Mouse (Mus musculus) bone marrow, adult 2 months (tissue): ENCODE results near the gene Lipn. TPM values are rescaled to one million over a fixed set of nuclear protein-coding genes. Genes with fewer than 3 reads are reported as not detected.

Experiments
- H3K27ac ChIP-seq: fragments of 200-500 bp; 2 replicates; pipeline ENCODE4 v1.5.1; 2012; ENCODE audit warnings: low read depth, mild to moderate bottlenecking, control low read depth, inconsistent platforms, low read length; ENCODE audit not compliant: control insufficient read depth, poor library complexity, insufficient read depth
- H3K4me1 ChIP-seq: fragments of 200-500 bp; 2 replicates; pipeline ENCODE4 v1.6.1; 2011; ENCODE audit warnings: low read length; ENCODE audit not compliant: control insufficient read depth, insufficient read depth
- H3K4me3 ChIP-seq: fragments of 200-500 bp; replicated peaks from 2 replicates; pipeline ENCODE3; 2011; ENCODE audit warnings: mild to moderate bottlenecking, low read depth, low read length, control low read depth; ENCODE audit not compliant: control insufficient read depth
- CTCF ChIP-seq: fragments of 200-500 bp; IDR thresholded peaks from 2 replicates; pipeline ENCODE4 v1.5.1; 2011; ENCODE audit warnings: low read length, control low read depth; ENCODE audit not compliant: control insufficient read depth, insufficient read depth
- POLR2A ChIP-seq: fragments of 200-500 bp; IDR thresholded peaks from 2 replicates; pipeline ENCODE4 v1.6.1; 2011; ENCODE audit warnings: low read depth, mild to moderate bottlenecking, control low read depth, low read length, borderline replicate concordance; ENCODE audit not compliant: control insufficient read depth
- WGBS: fragments of 180-500 bp; shearing (Covaris S2); methylation state at CpG from one replicate; pipeline ENCODE4 v1.1.7; 2018; 5-methylcytosine and 5-hydroxymethylcytosine counted together
- polyA plus RNA-seq: library from polyadenylated mRNA; stranded (reverse); fragments of >200 nt; gene quantifications from 2 replicates; pipeline ENCODE4 v1.2.4, GENCODE M21; 2011; ENCODE audit warnings: low replicate concordance; ENCODE audit not compliant: missing spikeins, insufficient read depth, insufficient read length

The Lipn gene
- polyA plus RNA-seq, 1 experiment, result not detected

DNA sequence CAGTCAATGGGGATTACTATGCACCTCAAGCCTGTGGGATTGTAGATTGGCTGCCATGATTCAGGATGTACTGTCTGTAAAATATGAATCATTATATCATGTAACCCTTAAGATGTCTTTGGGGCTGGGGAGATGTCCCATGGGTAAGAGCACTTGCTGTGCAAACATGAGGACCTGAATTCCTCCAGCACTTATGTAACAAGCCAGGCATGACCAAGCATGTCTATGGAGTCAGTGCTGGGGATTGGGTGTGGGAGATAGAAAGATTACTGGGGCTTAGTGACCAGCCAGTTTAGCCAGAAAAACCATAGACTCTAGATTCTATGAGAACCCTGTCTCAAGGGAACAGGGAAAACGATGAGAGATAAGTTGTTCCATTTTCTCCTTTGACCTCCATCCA lies 51.9 kb downstream of the Lipn start:
- no peak overlapping the region for H3K27ac ChIP-seq
- no peaks in the 10 kb centered on the region for H3K4me1 ChIP-seq
- TF ChIP-seq POLR2A (no peak), CTCF (no peak)
- WGBS, result 67% methylated on average over 1 of the region's 1 CpGs
- no peak overlapping the region for H3K4me3 ChIP-seq

DNA sequence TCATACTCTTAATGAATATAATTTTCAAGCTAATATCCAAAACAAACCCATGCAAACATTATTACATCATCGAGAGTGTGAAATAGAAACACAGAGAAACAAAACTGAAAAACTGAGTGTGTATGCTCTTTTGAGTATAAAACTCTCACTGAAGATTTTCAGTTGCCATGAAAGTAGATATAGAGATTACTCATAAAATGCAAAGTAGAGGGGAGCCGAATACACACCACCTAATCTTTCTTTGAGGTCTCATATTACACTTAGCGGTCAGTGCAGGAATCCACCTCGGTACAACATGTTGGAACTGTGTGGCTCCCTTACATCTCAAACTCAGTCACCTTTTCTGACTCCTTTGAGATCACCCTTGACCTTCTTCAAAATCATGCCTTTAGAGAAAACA lies 52.5 kb downstream of the Lipn start:
- TF ChIP-seq POLR2A (no peak), CTCF (no peak)
- Histone ChIP-seq H3K27ac (no peak overlapping the region), H3K4me3 (no peak overlapping the region), H3K4me1 (no peaks in the 10 kb centered on the region)
- WGBS, result 64% methylated on average over 4 of the region's 4 CpGs

DNA sequence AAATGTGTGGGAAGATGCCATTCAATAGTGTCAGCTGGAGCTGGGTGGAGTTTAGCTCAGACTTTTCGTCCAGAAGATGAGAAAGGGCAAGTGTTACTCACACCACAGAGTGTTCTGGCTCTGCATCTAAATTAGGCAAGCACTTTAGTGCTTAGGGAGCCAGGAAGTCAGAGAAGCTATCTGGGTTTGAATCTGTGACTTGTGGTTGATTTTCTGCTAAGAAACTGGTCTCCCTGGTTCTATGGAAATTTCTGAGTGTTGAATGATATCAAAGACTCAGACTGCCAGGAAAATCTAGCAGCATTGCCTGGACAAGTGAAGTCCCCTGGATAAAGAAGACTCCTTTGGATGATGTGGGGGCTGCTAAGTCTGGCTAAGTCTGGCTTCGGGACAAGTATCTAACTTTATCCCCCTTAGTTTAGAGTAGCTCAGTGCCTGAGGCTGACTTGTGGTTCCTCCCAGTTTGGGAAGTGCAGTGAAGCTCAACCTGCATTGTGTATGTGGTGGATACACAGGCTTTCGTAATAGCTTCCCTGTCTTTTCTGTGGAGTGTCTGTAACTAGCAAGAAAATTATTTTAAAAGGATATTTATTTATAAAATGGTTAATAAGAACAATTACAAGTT lies 53.1 kb downstream of the Lipn start:
- TF ChIP-seq CTCF (no peak), POLR2A (no peak)
- WGBS, result 14% methylated on average over 3 of the region's 3 CpGs
- no peak overlapping the region for H3K27ac ChIP-seq
- H3K4me1 ChIP-seq, result no peaks in the 10 kb centered on the region
- no peak overlapping the region for H3K4me3 ChIP-seq

Other genes with a start within 250 kb of the Lipn start
- gene Lipf, start 106.2 kb upstream of the Lipn start, polyA plus RNA-seq, result not detected in 2 replicates
- not detected in 2 replicates for gene Lipk, start 59.1 kb upstream of the Lipn start, polyA plus RNA-seq
- gene Lipm, start 33.6 kb downstream of the Lipn start, polyA plus RNA-seq, result not detected in 2 replicates
- gene Ankrd22, start 98.7 kb downstream of the Lipn start, polyA plus RNA-seq, result 4.9 and 18.6 TPM in 2 replicates
- gene Stambpl1, start 124.9 kb downstream of the Lipn start, polyA plus RNA-seq, result 13.0 and 30.5 TPM in 2 replicates
- 3.2 and 33.5 TPM in 2 replicates for gene Acta2, start 188.2 kb downstream of the Lipn start, polyA plus RNA-seq
- gene Fas, start 223.3 kb downstream of the Lipn start, polyA plus RNA-seq, result 3.7 and 10.1 TPM in 2 replicates